8 mouse cellular contexts compared by ENCODE assay signal in genomic region chr7:128739462-128740277, GRCm38 (mm10). TPM values are rescaled to one million over a fixed set of nuclear protein-coding genes. Genes with fewer than 3 reads are reported as not detected.
DNase-seq lines count a peak whose midpoint lies in the region; ATAC-seq and TF ChIP-seq lines count a peak whose summit lies in the region.

No protein-coding gene starts in this region.

- TF ChIP-seq POLR2A in bone marrow, adult 2 months (IDR thresholded peaks at IDR 0.05; ENCODE audit: borderline replicate concordance, control insufficient read depth, low read depth, low read length), result peak; percentile 39; the same call in 1 of the 2 replicates

- H3K4me2 ChIP-seq in hindbrain, embryonic 14.5 days (replicated peaks), result peak overlapping the region; percentile 94
- peak overlapping the region; percentile 86 for H3K4me2 ChIP-seq in liver, embryonic 11.5 days

- peaks cover 3% of the 10 kb centered on the region; the same call in 1 of the 2 replicates for H3K27me3 ChIP-seq in hindbrain, embryonic 14.5 days (ENCODE audit: control insufficient read depth, insufficient read depth, low read length)
- no peaks in the 10 kb centered on the region for H3K27me3 ChIP-seq in liver, embryonic 11.5 days (replicated peaks; ENCODE audit: control insufficient read depth, insufficient read depth, low read length)

- TF ChIP-seq CTCF in bone marrow, adult 2 months (IDR thresholded peaks at IDR 0.05; ENCODE audit: control insufficient read depth, insufficient read depth, low read length), result no peak
- TF ChIP-seq CTCF in gastrocnemius, adult 2 months (IDR thresholded peaks at IDR 0.05), result no peak

- peak overlapping the region; percentile 87 for H3K4me3 ChIP-seq in bone marrow, adult 2 months (replicated peaks; ENCODE audit: control insufficient read depth, low read depth, low read length)
- H3K4me3 ChIP-seq in gastrocnemius, adult 2 months, result peak overlapping the region; percentile 99
- peak overlapping the region; percentile 99 for H3K4me3 ChIP-seq in hindbrain, embryonic 14.5 days (replicated peaks; ENCODE audit: low read length)
- peak overlapping the region; percentile 92 for H3K4me3 ChIP-seq in liver, embryonic 11.5 days (ENCODE audit: low read depth, low read length)

- no peaks in the 10 kb centered on the region for H3K36me3 ChIP-seq in hindbrain, embryonic 14.5 days (replicated peaks; ENCODE audit: control insufficient read depth, insufficient read depth)
- peaks cover 4% of the 10 kb centered on the region; the same call in 1 of the 2 replicates for H3K36me3 ChIP-seq in liver, embryonic 11.5 days (ENCODE audit: control insufficient read depth, insufficient read depth, low read length)

- peak; percentile 37 for DNase-seq in layer of hippocampus, adult 11-12 months (ENCODE audit: low spot score)
- no peak for DNase-seq in layer of hippocampus, adult 9-11 months
- DNase-seq in gastrocnemius, adult 2 months, result peak; percentile 83
- peak; percentile 30 for DNase-seq in hindbrain, embryonic 14.5 days (ENCODE audit: low spot score)
- DNase-seq in liver, embryonic 11.5 days (ENCODE audit: low spot score), result no peak
- peak; percentile 69 for DNase-seq in testis, postnatal 14 days (ENCODE audit: low spot score)

- no peaks in the 10 kb centered on the region; the same call in 1 of the 2 replicates for H3K4me1 ChIP-seq in bone marrow, adult 2 months (ENCODE audit: control insufficient read depth, insufficient read depth, low read length)
- peaks cover 25% of the 10 kb centered on the region for H3K4me1 ChIP-seq in hindbrain, embryonic 14.5 days (replicated peaks; ENCODE audit: control insufficient read depth, insufficient read depth, low read length)
- peaks cover 25% of the 10 kb centered on the region for H3K4me1 ChIP-seq in liver, embryonic 11.5 days (replicated peaks; ENCODE audit: control insufficient read depth, insufficient read depth, low read length)

- peak overlapping the region; percentile 98 for H3K27ac ChIP-seq in bone marrow, adult 2 months (ENCODE audit: control insufficient read depth, insufficient read depth, low read depth, low read length, poor library complexity)
- H3K27ac ChIP-seq in gastrocnemius, adult 2 months, result peak overlapping the region; percentile 96
- peak overlapping the region; percentile 91 for H3K27ac ChIP-seq in hindbrain, embryonic 14.5 days
- peak overlapping the region; percentile 69 for H3K27ac ChIP-seq in liver, embryonic 11.5 days (ENCODE audit: low read depth, low read length)

- no peaks in the 10 kb centered on the region for H3K9me3 ChIP-seq in hindbrain, embryonic 14.5 days (ENCODE audit: control insufficient read depth, low read length)
- H3K9me3 ChIP-seq in liver, embryonic 11.5 days (ENCODE audit: control insufficient read depth, low read length), result no peaks in the 10 kb centered on the region

- WGBS in bone marrow, adult 2 months, result under 1% methylated on average over 80 of the region's 80 CpGs
- under 1% methylated on average over 65 of the region's 80 CpGs for WGBS in hindbrain, embryonic 14.5 days
- under 1% methylated on average over 78 of the region's 80 CpGs for WGBS in liver, embryonic 11.5 days

- H3K9ac ChIP-seq in hindbrain, embryonic 14.5 days, result peak overlapping the region; percentile 95
- peak overlapping the region; percentile 95 for H3K9ac ChIP-seq in liver, embryonic 11.5 days (ENCODE audit: low read depth, low read length)

- ATAC-seq in hindbrain, embryonic 14.5 days (ENCODE audit: low FRiP score), result peak; percentile 43
- peak; percentile 56 for ATAC-seq in liver, embryonic 11.5 days (replicated peaks; ENCODE audit: low FRiP score)
- peak; percentile 61 for ATAC-seq in monocyte, adult 5-6 weeks (replicated peaks; ENCODE audit: insufficient number of reproducible peaks, low FRiP score, low TSS enrichment, poor library complexity, severe bottlenecking)

- intact Hi-C loops in gastrocnemius, adult 2 months (cut with DNase I), result no loop called here

RNA-seq across cellular contexts. Expression of gene Mcmbp, which starts 0.6 kb away (rescaled TPM):
- 20.7 and 21.2 TPM in 2 replicates for polyA plus RNA-seq in bone marrow, adult 2 months (2011; ENCODE audit: insufficient read depth, insufficient read length, low replicate concordance, missing spikeins)
- 10 to 100 TPM; 17.1 to 19.4 TPM for total RNA-seq in gastrocnemius, adult 2 months (2021)
- 50.9 and 52.2 TPM in 2 replicates for polyA plus RNA-seq in hindbrain, embryonic 14.5 days (2014; fragmentation: Nextera tagmentation; extraction: Ambion mirVana)
- 54.7 and 59.4 TPM in 2 replicates for polyA plus RNA-seq in liver, embryonic 11.5 days (2014; fragmentation: Nextera tagmentation; extraction: Ambion mirVana)
- 50.6 to 82.0 TPM (median 62.4 TPM) in 3 replicates for total RNA-seq in monocyte, adult 5-6 weeks (2017)

RNA-seq across cellular contexts. Expression of gene Sec23ip, which starts 5.1 kb away (rescaled TPM):
- polyA plus RNA-seq in bone marrow, adult 2 months (2011; ENCODE audit: insufficient read depth, insufficient read length, low replicate concordance, missing spikeins), result 12.1 and 12.6 TPM in 2 replicates
- total RNA-seq in gastrocnemius, adult 2 months (2021), result 10 to 100 TPM; 22.7 to 23.5 TPM
- 34.8 and 37.7 TPM in 2 replicates for polyA plus RNA-seq in hindbrain, embryonic 14.5 days (2014; fragmentation: Nextera tagmentation; extraction: Ambion mirVana)
- polyA plus RNA-seq in liver, embryonic 11.5 days (2014; fragmentation: Nextera tagmentation; extraction: Ambion mirVana), result 40.8 and 43.7 TPM in 2 replicates
- 31.0 to 45.0 TPM (median 35.7 TPM) in 3 replicates for total RNA-seq in monocyte, adult 5-6 weeks (2017)

Comparison
In these comparisons a context has a peak if more than half of its experiments do, and no peak if none do; other contexts are left out.
1. DNase-seq: peak in layer of hippocampus, adult 11-12 months (single experiment), gastrocnemius, adult 2 months (single experiment), hindbrain, embryonic 14.5 days (single experiment) and testis, postnatal 14 days (single experiment); none in layer of hippocampus, adult 9-11 months (single experiment) and liver, embryonic 11.5 days (single experiment).
2. Peak in every context shown above with its lines, with median percentiles within 50 percentile points of each other: H3K27ac ChIP-seq, H3K4me3 ChIP-seq and ATAC-seq.